Mouse (Mus musculus): ENCODE measurements around the gene Eml2.

The Eml2 gene

GRCm38 (mm10) chr7:19228793-19229148 lies 52.5 kb downstream of the Eml2 start:
- DNase-seq (ENCODE audit: extremely low read depth, low read depth, low spot score) = no peak

DNA sequence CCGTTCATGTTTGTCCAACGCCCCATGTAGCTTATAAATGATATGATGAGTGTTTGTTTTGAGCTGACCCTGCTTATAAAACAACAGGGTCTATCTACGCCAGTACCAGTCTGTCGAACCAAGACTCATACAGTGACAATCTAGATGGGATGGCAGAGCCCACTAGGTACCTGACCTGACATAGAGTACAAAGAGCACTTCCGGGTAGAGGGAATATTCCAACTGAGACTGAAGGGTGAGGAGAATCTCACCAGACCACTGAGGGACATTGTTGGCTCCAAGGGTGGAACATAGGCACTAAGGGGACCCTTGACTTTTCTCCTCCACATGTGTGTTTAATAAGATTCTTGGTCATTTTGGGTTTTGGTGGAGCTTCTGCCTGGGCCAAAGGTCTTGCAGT lies 53.2 kb downstream of the Eml2 start:
- no peak for DNase-seq (ENCODE audit: extremely low read depth, low read depth, low spot score)

- DNase-seq (ENCODE audit: extremely low read depth, low read depth, low spot score) = no peak
Measured at GRCm38 (mm10) chr7:19230041-19230580, 53.9 kb downstream of the Eml2 start.

GRCm38 (mm10) chr7:19230899-19231298 lies 54.7 kb downstream of the Eml2 start:
- no peak for DNase-seq (ENCODE audit: extremely low read depth, low read depth, low spot score)

DNA sequence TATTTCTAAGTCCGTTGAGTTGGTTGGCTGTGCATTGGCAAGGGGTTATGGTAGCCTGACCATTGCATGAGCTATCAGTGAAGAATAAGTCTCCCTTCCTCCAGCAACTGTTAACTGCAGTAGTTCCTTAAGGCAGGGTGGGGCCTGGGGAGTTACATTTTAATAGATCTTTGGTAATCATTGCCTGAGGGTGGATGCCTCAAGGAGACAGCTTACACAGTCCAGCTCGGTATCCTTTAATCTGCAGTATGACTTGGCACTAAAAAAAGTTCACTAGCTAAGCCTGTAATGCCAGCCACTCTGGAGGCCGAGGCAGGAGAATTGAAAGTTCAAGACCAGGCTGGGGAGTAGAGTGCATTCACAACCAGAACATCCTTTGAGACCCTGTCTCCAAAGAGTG lies 55.6 kb downstream of the Eml2 start:
- DNase-seq (ENCODE audit: extremely low read depth, low read depth, low spot score) = no peak

GRCm38 (mm10) chr7:19234652-19235051 lies 58.4 kb downstream of the Eml2 start:
- no peak for DNase-seq (ENCODE audit: extremely low read depth, low read depth, low spot score)

DNA sequence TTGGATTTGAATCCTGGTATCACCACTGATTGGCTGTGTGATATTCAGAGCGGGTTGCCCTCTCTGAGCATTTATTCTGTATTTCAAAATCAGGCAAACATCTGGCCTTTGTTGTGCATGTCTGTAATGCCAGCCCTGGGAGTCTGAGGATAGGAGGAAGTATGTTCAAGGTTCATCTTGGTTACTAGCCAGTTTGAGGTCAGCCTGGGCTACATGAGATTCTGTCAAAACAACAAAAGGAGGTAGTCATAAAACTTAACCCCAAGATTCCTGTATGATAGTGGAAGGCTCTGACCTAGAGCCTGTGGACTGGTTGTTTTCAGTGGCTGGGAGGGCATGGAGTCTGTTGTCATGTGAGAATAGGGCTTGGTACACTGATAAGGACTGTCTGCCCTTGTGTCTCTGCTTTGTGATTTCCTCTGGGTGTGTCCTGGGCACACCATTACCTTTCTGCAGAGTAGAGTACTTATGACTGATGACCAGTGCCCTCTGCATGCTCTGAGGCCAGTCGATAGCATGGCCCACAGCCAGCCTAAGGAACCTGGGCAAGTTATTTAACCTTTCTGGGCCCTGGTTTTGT lies 59.0 kb downstream of the Eml2 start:
- no peak for DNase-seq (ENCODE audit: extremely low read depth, low read depth, low spot score)

GRCm38 (mm10) chr7:19236411-19236810 lies 60.2 kb downstream of the Eml2 start:
- no peak for DNase-seq (ENCODE audit: extremely low read depth, low read depth, low spot score)

DNA sequence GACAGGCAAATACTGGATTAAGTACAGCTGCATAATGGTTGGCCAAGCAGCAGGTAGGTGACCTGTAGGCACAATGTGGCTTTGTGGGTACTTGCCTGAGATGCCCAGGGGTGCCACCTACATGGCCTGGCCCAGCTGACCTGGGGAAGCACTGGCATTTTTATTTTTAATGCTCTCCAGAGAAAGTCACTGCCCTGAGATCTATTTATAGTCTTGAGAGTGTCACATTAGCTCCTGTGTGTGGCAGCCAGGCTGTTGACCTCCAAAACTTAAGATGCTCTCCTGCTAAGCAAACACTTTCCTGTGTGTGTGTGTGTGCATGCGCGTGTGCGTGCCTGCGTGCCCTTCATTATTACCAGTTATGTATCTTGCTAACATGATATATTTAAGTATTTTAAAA lies 62.1 kb downstream of the Eml2 start:
- no peak for DNase-seq (ENCODE audit: extremely low read depth, low read depth, low spot score)

- no peak for DNase-seq (ENCODE audit: extremely low read depth, low read depth, low spot score)
Measured at GRCm38 (mm10) chr7:19239423-19239822, 63.2 kb downstream of the Eml2 start.

DNA sequence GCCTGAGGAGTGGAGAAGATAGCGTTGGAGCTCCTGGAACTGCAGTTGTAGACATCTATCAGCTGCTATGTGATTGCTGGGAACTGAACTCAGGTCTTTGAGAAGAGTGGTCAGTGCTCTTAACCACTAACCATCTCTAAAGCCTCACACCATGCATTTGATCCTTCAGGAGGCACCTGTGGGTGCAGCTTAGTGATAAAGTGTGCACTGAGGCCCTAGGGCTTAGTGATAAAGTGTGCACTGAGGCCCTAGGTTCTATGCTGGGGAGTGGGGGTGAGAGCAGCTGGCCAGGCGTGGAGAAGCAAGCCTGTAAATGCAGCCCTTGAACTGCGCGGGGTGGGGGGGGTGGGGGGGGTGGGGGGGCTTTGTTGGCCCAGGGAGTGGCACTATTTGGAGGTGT lies 63.8 kb downstream of the Eml2 start:
- DNase-seq (ENCODE audit: extremely low read depth, low read depth, low spot score) = no peak

DNA sequence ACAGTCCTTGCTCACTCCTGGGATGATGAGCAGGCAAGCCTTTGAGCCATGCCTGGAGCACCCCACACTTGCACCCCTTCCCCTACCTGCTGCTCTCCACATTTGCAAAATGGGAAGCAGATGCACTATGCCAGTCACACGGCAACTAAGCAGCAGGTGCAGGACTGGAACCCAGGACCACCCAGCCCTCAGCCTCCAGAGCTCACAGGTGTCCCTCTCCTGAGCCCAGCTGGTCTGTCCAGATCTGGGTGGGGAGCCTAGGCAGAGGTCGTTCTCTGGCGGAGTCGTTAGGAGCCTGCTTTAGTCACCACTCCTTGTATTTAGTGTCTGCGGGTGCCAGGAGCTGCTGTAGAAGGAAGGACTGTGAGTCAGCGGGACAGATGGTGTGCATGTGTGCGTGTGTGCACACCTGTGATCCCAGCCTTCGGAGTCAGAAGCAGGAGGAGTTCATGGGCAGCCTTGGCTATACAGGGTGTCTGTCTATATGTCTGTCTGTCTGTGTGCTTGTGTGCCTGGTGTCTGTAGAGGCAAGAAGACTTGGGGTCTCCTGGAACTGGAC lies 64.8 kb downstream of the Eml2 start:
- DNase-seq (ENCODE audit: extremely low read depth, low read depth, low spot score) = no peak

DNA sequence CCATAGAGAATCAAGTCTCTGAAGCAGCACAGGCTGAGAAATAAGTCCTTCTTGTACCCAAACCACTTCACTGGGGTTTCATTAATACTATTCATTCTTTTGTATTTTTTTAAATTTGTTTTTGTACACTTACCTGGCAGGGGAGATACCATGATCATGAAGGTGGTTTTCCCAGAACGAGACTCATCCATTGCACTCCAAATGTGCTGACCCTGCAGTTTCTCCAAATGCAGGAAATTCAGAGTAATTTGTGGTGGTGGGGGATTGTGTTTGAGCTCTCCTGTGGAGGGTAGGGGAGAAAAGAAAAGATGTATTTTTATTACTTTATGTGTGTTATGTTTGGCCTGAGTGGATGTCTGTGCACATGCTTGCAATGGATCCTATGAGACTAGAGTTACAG lies 65.8 kb downstream of the Eml2 start:
- no peak for DNase-seq (ENCODE audit: extremely low read depth, low read depth, low spot score)

GRCm38 (mm10) chr7:19243858-19244257 lies 67.6 kb downstream of the Eml2 start:
- DNase-seq (ENCODE audit: extremely low read depth, low read depth, low spot score) = no peak

DNA sequence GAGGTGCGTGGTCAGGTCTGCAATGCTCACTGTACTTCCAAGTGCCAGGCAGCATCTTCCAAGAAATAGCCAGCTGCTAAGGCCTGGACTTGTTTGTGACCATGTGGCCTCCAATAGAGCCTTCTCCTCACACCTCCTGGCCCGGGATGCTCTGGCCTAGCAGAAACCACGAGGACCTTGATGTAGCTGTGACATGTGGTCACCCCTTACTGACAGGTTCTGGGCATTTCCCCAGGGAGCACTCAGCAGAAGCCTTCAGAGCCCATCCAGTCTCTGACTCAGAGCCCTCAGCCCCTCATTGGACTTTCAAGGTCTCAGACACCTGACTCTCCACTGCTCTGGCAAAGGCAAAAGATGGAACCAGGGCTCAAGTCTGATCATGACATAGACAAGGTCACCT lies 68.9 kb downstream of the Eml2 start:
- DNase-seq (ENCODE audit: extremely low read depth, low read depth, low spot score) = no peak

- DNase-seq (ENCODE audit: extremely low read depth, low read depth, low spot score) = no peak
Measured at GRCm38 (mm10) chr7:19246855-19247254, 70.6 kb downstream of the Eml2 start.

- DNase-seq (ENCODE audit: extremely low read depth, low read depth, low spot score) = no peak
Measured at GRCm38 (mm10) chr7:19247511-19247910, 71.3 kb downstream of the Eml2 start.

- DNase-seq (ENCODE audit: extremely low read depth, low read depth, low spot score) = no peak
Measured at GRCm38 (mm10) chr7:19252078-19252477, 75.9 kb downstream of the Eml2 start.

DNA sequence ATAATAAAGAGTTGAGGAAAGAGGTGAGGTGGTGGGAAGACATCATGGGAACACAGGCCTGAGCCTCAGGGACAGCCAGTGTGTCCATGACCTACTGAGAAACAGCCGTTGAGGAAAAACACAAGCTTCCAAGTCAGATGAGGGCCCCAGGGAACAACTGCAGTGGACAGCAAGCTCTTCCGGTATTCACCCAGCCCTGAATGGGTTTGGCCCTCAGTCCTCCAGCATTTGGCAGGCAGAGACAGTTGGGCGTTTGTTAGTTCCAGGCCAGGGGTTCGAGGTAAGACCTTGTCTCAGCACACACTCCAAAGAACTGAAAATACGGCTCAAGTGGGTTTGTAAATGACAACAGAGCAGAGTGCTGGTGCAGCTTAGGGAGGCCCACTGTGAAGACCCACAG lies 77.2 kb downstream of the Eml2 start:
- DNase-seq (ENCODE audit: extremely low read depth, low read depth, low spot score) = no peak

- DNase-seq (ENCODE audit: extremely low read depth, low read depth, low spot score) = no peak
Measured at GRCm38 (mm10) chr7:19255395-19255794, 79.2 kb downstream of the Eml2 start.

Measured in fat pad, adult 2 months (tissue).